Mouse (Mus musculus) heart, adult 11 months (tissue): ENCODE results near the gene Olfr111.
"Not testable (repeated sequence)": the region's sequence is repeated elsewhere in the genome, so short reads cannot be mapped to it uniquely, and the experiment has no call there.

Experiments
- DNase-seq: peaks from one replicate; pipeline ENCODE4 v3.0.0; 2022

Olfr111 gene

GRCm38 (mm10) chr17:37507730-37508129 lies at the start of gene Olfr111:
Gene Olfr111 (plus strand): TSS chr17:37508030.
- no peak for DNase-seq

GRCm38 (mm10) chr17:37458616-37459015 lies 49.2 kb upstream of the Olfr111 start, which contains the start of gene Olfr109:
Gene Olfr109 (plus strand): TSS chr17:37458916.
- DNase-seq: peak; percentile 13

DNA sequence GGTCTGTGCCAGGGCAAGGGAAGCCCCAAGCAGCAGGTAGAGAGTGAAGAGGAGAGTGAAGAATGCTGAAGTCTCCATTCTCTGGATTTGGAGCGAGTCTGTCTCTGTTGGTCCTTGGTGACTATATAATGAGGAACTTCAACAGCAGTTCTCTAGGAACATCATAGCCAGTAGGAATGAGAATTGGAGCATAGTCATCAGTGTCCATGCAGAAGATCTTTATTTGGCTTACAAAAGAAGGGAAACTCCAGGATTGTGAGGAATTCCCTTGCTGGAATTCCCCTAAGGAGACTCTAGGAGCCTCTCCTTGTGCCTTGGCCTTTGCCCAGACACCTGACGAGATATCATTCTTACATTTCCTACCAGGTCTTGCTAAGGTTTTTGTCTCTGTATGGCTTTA lies 24.4 kb upstream of the Olfr111 start, which contains the start of gene H2-M2:
H2-M2 (minus strand) TSS at position 101 of the 400 bp plus-strand sequence.
- DNase-seq: no peak

DNA sequence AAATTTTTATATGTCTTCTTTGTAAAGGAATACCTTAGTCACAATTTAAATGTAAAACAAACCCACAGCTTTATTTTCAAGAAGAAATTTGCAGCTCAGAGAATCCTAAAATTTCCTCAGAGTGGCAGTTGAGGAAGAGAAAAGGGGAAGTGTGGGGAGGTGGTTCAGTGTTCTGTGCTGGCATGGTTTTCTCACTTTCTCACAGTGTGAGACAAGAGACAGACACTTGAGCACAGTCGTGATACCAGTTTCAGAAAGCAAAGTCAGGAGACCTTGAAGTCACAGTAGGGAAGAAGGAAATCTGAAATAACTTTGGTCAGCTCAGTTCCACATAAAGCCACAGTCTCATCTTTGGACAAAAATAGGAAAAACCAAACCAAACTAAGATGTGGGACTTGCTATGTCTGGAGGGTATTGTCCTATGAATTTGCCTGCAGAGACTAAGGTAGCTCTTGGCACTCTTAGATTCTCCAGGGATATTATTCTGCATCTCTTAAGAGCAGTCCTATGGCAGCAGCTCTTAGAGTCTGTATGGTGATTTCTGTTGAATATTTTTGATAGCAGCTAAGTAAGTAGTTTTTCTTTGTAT lies 15.8 kb upstream of the Olfr111 start, which contains the start of gene Olfr110:
Olfr110 (plus strand) TSS at position 539 of the 589 bp plus-strand sequence.
- no peak for DNase-seq

DNA sequence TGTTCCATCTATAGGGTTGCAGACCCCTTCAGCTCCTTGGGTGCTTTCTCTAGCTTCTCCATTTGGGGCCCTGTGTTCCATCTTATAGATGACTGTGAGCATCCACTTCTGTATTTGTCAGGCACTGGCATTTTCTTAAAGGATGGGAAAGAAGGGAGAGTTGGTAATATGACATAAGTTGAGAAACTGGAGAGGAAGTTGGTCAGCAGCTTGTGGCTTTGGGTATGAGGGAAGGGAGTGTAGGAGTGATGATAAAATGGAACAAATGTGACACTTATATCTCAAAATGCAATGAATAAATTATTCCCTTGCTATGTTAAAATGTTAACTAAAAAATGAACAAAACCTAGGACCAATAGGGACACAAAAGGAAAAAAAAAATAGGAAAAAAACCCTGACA lies 16.8 kb downstream of the Olfr111 start:
- not testable (repeated sequence) for DNase-seq

- not testable (repeated sequence) for DNase-seq
These were observed 17.6 kb downstream of the Olfr111 start for GRCm38 (mm10) chr17:37525427-37525826.

- DNase-seq: no peak
These were observed 27.3 kb downstream of the Olfr111 start for GRCm38 (mm10) chr17:37535173-37535572.

DNA sequence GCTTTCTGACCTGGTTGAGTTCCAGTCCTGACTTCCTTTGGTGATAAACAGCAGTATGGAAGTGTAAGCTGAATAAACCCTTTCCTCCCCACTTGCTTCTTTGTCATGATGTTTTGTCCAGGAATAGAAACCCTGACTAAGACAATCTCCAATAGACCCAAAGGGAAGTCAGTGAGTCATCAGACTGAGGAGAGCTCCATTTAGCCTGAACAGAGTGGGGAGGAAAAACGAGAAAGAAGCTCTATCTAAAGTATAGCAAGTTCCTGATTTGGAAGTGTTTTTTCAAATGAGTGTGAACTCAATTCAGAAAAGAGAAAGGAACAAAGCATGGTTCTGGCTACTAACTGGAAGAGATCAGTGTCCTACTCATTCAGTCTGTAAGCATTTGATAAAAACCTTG lies 30.6 kb downstream of the Olfr111 start:
- DNase-seq: not testable (repeated sequence)

- DNase-seq: no peak
These were observed 33.8 kb downstream of the Olfr111 start for GRCm38 (mm10) chr17:37541454-37542119.

GRCm38 (mm10) chr17:37543800-37544435 lies 36.1 kb downstream of the Olfr111 start:
- DNase-seq: no peak

DNA sequence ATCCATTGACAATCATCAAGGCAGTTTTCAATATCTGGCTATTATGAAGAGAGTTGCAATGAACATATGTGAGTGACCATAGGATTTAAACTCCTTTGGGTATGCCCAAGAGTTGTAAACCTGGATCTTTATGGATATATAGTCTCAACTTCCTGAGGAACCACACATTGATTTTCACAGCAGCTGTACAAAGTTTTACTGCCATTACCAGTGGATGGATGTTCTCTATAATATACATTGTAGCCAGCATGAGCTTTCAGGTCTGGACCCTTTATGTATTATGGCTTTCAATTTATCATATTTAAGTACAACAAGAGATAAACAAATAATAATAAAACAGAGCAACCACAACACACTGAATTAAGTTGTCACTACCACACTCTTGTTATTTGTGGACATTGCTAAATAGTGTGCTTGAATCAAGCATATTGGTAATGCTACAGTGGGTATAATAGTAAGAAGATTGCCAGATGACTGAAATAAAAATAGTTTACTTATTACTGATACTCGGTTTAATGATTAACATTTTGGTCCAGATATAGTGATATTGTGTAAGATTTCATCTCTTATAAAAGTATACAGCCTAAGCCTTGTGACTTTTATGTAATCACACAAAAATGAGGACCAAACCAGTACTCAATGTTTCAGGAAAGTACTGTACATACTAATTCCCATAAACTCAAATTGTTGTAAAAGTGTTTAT lies 51.2 kb downstream of the Olfr111 start:
- DNase-seq: no peak

GRCm38 (mm10) chr17:37569351-37569750 lies 61.5 kb downstream of the Olfr111 start, which contains the start of gene Olfr112:
Gene Olfr112 (minus strand): TSS chr17:37569451.
- no peak for DNase-seq

GRCm38 (mm10) chr17:37577563-37577962 lies 69.7 kb downstream of the Olfr111 start, which contains the start of gene Olfr113:
Gene Olfr113 (minus strand): TSS chr17:37577663.
- no peak for DNase-seq
